Mouse (Mus musculus) liver, adult 10 weeks (tissue): ENCODE measurements around the gene Cdca4. TPM values are rescaled to one million over a fixed set of nuclear protein-coding genes. Genes with fewer than 3 reads are reported as not detected.

Experiments
- polyA plus RNA-seq: library from polyadenylated mRNA; stranded (reverse); fragments of 350-450 nt; fragmentation: Illumina TruSeq; extraction: RNeasy Lipid Tissue Mini Kit (QIAGEN cat#74804); gene quantifications from one replicate; pipeline ENCODE4 v1.2.3, GENCODE M21; 2014; ENCODE audit warnings: low read depth, low replicate concordance

The Cdca4 gene
- 1.6 TPM for polyA plus RNA-seq

GRCm38 (mm10) chr12:112829244-112829864 is at the start of gene Cdca4:
TSS of gene Cdca4 (minus strand) at chr12:112829423.

DNA sequence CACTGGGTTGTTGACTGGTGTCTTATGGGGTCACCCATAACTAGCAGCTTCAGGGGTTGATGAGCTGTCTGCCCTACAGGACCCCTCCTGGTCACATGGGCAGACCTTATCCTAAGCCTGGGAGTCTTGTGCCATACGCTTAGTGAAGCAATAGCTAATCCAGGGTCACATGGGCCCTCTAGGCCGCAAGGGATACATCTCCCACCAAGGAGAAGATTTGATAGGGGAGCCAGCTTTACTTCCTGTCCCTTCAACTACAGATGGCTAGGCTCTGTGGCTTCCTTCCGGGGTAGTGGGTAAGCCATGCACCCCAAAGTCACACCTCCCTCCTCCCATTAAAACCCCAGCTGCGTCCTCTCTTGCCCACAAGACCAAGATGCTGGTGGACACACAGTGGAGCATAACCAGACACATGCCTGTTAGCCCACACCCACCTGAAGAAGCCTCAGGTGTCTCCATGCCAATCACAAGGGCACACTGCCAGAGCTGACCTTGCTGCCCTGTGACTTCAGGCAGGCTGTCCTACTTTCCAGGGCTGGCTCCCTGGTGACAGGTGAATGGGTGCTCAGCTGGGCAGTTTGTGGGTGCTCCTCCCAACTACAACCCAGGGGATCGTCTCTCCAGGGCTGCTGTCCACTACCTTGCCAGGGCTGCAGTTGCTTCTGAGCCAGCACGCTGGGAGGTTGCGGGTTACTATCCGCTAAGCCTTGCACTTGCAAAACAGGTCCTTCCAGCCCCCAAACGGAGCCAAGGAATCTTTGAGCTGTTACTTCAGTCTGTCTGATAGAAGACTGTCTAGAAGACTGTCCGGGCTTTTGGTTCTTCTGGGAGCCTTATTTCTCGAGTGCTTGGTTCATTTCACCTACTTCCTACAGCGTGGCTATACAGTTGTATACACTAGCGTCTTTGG is 39.2 kb upstream of the Cdca4 start, which contains the start of gene Gpr132:
Gpr132 (minus strand) TSS at position 51 of the 910 bp plus-strand sequence.

GRCm38 (mm10) chr12:112808587-112809364 is 20.4 kb downstream of the Cdca4 start, which contains the start of gene Clba1:
TSS of gene Clba1 (plus strand) at chr12:112808937.

GRCm38 (mm10) chr12:112801864-112802846 is 27.1 kb downstream of the Cdca4 start, which contains the start of gene Ahnak2:
TSS of gene Ahnak2 (minus strand) at chr12:112802657.

Other genes starting within 250 kb of the Cdca4 start
- gene Inf2, start 240.6 kb downstream of the Cdca4 start, polyA plus RNA-seq: 2.8 TPM
- 4.6 TPM for gene Adssl1, start 209.4 kb downstream of the Cdca4 start, polyA plus RNA-seq
- not detected for gene Siva1, start 184.7 kb downstream of the Cdca4 start, polyA plus RNA-seq
- gene Akt1, start 154.5 kb downstream of the Cdca4 start, polyA plus RNA-seq: 2.5 TPM
- 0.16 TPM for gene Zbtb42, start 150.6 kb downstream of the Cdca4 start, polyA plus RNA-seq
- gene Cep170b, start 109.0 kb downstream of the Cdca4 start, polyA plus RNA-seq: 8.8 TPM
- gene Pld4, start 68.8 kb downstream of the Cdca4 start, polyA plus RNA-seq: 3.4 TPM
- not detected for gene Ahnak2, start 26.8 kb downstream of the Cdca4 start, polyA plus RNA-seq
- gene Clba1, start 20.5 kb downstream of the Cdca4 start, polyA plus RNA-seq: not detected
- gene Gpr132, start 38.8 kb upstream of the Cdca4 start, polyA plus RNA-seq: not detected
- gene Jag2, start 100.4 kb upstream of the Cdca4 start, polyA plus RNA-seq: not detected
- gene Nudt14, start 112.7 kb upstream of the Cdca4 start, polyA plus RNA-seq: 1.1 TPM
- gene Btbd6, start 147.1 kb upstream of the Cdca4 start, polyA plus RNA-seq: 1.5 TPM
- gene Brf1, start 171.3 kb upstream of the Cdca4 start, polyA plus RNA-seq: 6.3 TPM
- 3.1 TPM for gene Pacs2, start 185.1 kb upstream of the Cdca4 start, polyA plus RNA-seq
- not detected for gene Tex22, start 245.1 kb upstream of the Cdca4 start, polyA plus RNA-seq